Mouse (Mus musculus) midbrain, embryonic 10.5 days (tissue): ENCODE results near the gene Zbtb17. TPM values are rescaled to one million over a fixed set of nuclear protein-coding genes. Genes with fewer than 3 reads are reported as not detected.

Source experiments
- DNase-seq: peaks from one replicate; pipeline ENCODE4 v3.0.0-alpha.2; 2017; ENCODE audit warnings: low spot score
- H3K27ac ChIP-seq: fragments of 300-500 bp; sonication (generic); replicated peaks from 2 replicates; pipeline ENCODE4 v1.5.1; 2016; ENCODE audit warnings: mild to moderate bottlenecking
- H3K27me3 ChIP-seq: fragments of 300-500 bp; sonication (generic); 2 replicates; pipeline ENCODE4 v1.6.1; 2016; ENCODE audit warnings: low read depth, mild to moderate bottlenecking; ENCODE audit not compliant: poor library complexity, severe bottlenecking
- H3K36me3 ChIP-seq: fragments of 300-500 bp; sonication (generic); 2 replicates; pipeline ENCODE4 v1.6.1; 2016; ENCODE audit warnings: mild to moderate bottlenecking, moderate library complexity
- H3K4me1 ChIP-seq: fragments of 300-500 bp; sonication (generic); 2 replicates; pipeline ENCODE4 v1.6.1; 2016
- H3K4me3 ChIP-seq: fragments of 300-500 bp; sonication (generic); 2 replicates; pipeline ENCODE4 v1.5.1; 2016; ENCODE audit warnings: mild to moderate bottlenecking, moderate library complexity
- H3K9me3 ChIP-seq: fragments of 300-500 bp; sonication (generic); replicated peaks from 2 replicates; pipeline ENCODE4 v1.6.1; 2016; ENCODE audit warnings: mild to moderate bottlenecking
- WGBS: fragments of 180-500 bp; shearing (Covaris S2); methylation state at CpG from one replicate; pipeline ENCODE4 v1.1.7; 2016; 5-methylcytosine and 5-hydroxymethylcytosine counted together
- polyA plus RNA-seq: library from polyadenylated mRNA; unstranded; fragments of >200 nt; fragmentation: Nextera tagmentation; extraction: Ambion mirVana; gene quantifications from 2 replicates; pipeline ENCODE4 v1.2.1, GENCODE M21; 2016

The Zbtb17 gene
- polyA plus RNA-seq, 1 experiment from 2014 or later: 55.1 TPM

DNA sequence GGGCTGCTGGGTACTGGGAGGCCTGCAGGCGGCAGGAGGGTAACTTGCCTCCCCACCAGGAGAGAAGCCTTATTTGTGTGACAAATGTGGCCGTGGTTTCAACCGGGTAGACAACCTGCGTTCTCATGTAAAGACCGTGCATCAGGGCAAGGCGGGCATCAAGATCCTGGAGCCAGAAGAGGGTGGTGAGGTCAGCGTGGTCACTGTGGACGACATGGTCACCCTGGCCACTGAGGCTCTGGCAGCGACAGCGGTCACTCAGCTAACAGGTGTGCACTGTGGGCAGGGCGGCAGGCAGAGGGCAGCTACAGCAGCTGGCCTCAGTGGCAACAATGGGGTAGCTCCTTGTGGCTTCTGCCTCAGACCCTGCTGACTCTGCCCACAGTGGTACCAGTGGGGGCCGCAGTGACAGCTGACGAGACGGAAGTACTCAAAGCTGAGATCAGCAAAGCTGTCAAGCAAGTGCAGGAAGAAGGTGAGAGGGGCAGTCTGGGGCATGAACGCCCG, 21.9 kb downstream of the Zbtb17 start:
- no peak for DNase-seq
- WGBS: 93% methylated on average over 16 of the region's 16 CpGs
- peaks cover 98% of the 10 kb centered on the region for H3K36me3 ChIP-seq

DNA sequence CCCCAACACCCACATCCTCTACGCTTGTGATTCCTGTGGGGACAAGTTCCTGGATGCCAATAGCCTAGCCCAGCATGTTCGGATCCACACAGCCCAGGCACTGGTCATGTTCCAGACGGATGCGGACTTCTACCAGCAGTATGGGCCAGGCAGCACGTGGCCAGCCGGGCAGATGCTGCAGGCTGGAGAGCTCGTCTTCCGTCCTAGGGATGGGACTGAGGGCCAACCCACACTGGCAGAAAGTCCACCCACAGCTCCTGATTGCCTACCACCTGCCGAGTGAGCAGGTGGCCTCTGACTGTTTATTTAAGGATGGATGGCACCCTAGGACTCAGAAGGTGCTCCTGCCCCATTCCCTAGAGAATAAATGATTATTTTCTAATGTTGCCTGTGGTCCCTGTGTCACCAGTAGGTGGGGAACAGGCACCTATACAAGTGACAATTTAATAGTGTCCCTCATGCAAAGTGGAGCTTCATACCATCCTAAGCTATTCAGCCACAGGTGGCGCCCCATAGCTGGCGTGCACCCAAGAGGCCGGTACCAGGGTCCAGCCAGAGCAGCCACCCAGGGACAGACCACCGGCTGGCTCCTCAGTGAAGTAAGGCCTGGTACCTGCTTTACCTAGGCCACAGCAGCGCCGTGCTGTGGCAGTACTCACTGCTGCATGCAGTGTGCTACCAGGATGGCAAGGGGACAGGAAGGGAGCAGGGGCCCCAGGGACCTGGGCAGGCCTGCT, 22.6 kb downstream of the Zbtb17 start:
- Histone ChIP-seq H3K36me3 (peaks cover 98% of the 10 kb centered on the region), H3K9me3 (no peaks in the 10 kb centered on the region; the same call in 1 of the 2 replicates), H3K27me3 (no peaks in the 10 kb centered on the region), H3K4me3 (no peak overlapping the region), H3K27ac (no peak overlapping the region), H3K4me1 (peaks cover 9% of the 10 kb centered on the region; the same call in 1 of the 2 replicates)
- DNase-seq: no peak
- 92% methylated on average over 15 of the region's 15 CpGs for WGBS

More for the DNA sequence above, 21.9 kb downstream of the Zbtb17 start:
- Histone ChIP-seq H3K9me3 (no peaks in the 10 kb centered on the region), H3K27ac (no peak overlapping the region), H3K4me1 (peaks cover 15% of the 10 kb centered on the region), H3K27me3 (no peaks in the 10 kb centered on the region), H3K4me3 (no peak overlapping the region)

DNA sequence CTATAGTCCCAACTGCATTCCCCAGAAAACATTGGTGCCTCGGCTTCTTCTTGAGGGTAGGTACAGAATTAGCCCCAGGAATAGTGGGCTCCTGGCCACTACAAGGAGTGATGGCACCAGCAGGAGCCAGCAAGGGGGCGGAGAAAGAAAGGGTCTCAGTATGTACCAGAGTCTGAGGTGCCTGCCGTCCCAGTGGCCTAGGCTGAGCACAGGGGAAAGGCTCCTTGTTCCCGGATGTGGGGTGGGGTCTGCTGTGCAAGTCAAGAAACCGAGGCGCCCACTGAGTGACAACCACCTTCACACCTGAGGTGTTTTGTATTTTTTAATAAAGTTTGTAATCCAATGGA, 23.1 kb downstream of the Zbtb17 start:
- peaks cover 98% of the 10 kb centered on the region for H3K36me3 ChIP-seq
- no peak overlapping the region for H3K4me3 ChIP-seq
- no peak for DNase-seq
- peaks cover 9% of the 10 kb centered on the region; the same call in 1 of the 2 replicates for H3K4me1 ChIP-seq
- no peaks in the 10 kb centered on the region for H3K27me3 ChIP-seq
- WGBS: 82% methylated on average over 6 of the region's 6 CpGs
- no peaks in the 10 kb centered on the region; the same call in 1 of the 2 replicates for H3K9me3 ChIP-seq
- H3K27ac ChIP-seq: no peak overlapping the region

DNA sequence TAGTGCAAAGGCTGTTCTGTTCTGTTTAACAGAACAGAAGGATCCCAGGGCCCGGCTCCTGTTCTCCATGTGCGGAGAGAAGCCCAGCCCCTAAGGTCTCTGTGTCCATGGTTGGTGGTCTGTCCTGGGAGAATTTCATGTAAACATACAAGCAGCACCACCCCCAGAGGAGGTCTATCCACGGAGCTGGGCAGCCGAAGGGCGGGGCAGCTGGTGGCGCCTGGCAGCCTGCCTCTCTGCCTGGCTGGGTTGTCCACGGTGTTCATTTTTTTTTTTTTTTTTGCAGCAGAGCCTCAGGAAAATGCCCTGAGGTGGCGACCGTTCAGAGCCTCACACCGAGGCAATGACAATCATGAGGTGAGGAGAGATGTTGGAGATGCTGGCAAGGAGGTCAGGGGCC, 24.1 kb downstream of the Zbtb17 start:
- 83% methylated on average over 10 of the region's 10 CpGs for WGBS
- no peak for DNase-seq
- Histone ChIP-seq H3K27ac (no peak overlapping the region), H3K9me3 (no peaks in the 10 kb centered on the region; the same call in 1 of the 2 replicates), H3K36me3 (peaks cover 98% of the 10 kb centered on the region), H3K27me3 (no peaks in the 10 kb centered on the region), H3K4me3 (no peak overlapping the region), H3K4me1 (peaks cover 9% of the 10 kb centered on the region; the same call in 1 of the 2 replicates)

DNA sequence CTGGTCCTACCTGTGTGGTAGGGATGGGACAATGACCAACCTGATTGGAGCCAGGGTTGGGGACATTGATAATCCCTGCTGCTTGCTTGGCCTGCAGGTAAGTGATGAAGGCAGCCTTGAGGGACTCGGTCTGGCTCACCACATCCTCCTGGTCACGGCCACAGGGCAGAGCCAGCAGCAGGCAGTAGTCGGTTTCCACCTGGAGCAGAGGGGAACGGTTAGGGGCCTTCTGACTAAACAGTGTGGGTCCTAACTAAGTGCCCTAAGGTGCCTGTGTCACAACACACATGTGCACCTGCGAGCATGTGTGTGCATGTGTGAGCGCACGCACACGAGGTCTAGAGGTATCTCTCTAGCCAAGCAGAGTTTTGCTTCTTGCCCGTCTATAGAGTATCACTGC, 24.9 kb downstream of the Zbtb17 start:
- peaks cover 9% of the 10 kb centered on the region; the same call in 1 of the 2 replicates for H3K4me1 ChIP-seq
- no peak overlapping the region for H3K27ac ChIP-seq
- H3K36me3 ChIP-seq: peaks cover 98% of the 10 kb centered on the region
- no peak overlapping the region for H3K4me3 ChIP-seq
- no peaks in the 10 kb centered on the region for H3K27me3 ChIP-seq
- H3K9me3 ChIP-seq: no peaks in the 10 kb centered on the region; the same call in 1 of the 2 replicates
- 92% methylated on average over 9 of the region's 9 CpGs for WGBS
- DNase-seq: no peak

DNA sequence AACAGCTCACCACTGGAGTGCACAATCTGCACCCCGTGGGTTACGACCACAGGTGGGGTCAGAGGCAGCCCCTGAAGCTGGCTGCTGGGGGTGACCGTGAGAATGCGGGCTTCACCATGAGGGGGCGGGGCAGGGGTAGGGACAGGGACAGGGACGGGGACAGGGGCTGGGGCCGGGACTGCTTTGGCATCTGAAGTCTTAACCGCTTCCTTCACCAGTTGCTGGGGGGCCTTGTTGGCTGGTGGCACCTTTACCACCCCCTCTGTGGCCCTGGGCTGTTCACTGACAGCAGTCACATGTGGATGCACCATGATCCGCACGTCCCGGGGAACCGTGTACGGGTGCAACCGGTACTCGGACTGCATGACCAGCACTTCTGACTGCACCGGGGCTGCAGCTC, 27.0 kb downstream of the Zbtb17 start:
- H3K27ac ChIP-seq: no peak overlapping the region
- no peak overlapping the region for H3K4me3 ChIP-seq
- WGBS: 96% methylated on average over 16 of the region's 16 CpGs
- DNase-seq: no peak
- no peaks in the 10 kb centered on the region for H3K4me1 ChIP-seq
- no peaks in the 10 kb centered on the region; the same call in 1 of the 2 replicates for H3K9me3 ChIP-seq
- H3K27me3 ChIP-seq: no peaks in the 10 kb centered on the region
- H3K36me3 ChIP-seq: peaks cover 98% of the 10 kb centered on the region

DNA sequence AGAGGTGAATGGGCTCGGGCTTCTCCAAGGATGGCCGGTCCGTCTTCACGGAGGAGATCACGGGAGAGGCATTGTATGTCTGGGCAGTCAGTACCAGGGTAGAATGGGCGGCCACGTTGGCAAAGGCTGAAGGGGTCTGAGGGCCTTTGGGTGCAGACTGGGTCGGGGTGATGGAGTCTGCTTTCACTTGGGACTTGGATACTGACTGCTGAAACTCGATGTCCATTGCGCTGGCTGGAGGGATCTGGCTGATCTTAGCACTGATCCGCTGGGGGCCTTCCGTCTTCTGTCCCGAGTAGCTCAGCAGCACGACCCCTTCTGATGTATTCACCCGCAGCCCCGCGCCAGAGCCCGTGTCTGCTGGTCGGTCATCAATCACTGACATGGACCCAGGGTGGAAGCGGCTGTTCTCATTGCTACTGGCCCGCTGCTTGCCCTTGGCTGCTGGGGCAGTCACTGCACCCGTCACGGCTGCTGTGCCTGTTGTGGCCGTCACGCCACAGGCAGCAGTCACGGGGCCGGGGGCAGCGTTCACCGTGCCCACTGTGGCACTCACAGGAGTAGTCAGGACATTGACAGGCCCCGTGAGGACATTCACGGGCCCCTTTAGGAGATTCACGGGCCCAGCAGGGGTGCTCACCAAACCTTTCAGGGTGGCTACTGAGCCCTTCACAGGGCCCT, 28.3 kb downstream of the Zbtb17 start:
- Histone ChIP-seq H3K9me3 (no peaks in the 10 kb centered on the region; the same call in 1 of the 2 replicates), H3K4me3 (no peak overlapping the region), H3K27ac (no peak overlapping the region), H3K27me3 (no peaks in the 10 kb centered on the region), H3K36me3 (peaks cover 98% of the 10 kb centered on the region), H3K4me1 (no peaks in the 10 kb centered on the region)
- DNase-seq: no peak
- 95% methylated on average over 32 of the region's 32 CpGs for WGBS

DNA sequence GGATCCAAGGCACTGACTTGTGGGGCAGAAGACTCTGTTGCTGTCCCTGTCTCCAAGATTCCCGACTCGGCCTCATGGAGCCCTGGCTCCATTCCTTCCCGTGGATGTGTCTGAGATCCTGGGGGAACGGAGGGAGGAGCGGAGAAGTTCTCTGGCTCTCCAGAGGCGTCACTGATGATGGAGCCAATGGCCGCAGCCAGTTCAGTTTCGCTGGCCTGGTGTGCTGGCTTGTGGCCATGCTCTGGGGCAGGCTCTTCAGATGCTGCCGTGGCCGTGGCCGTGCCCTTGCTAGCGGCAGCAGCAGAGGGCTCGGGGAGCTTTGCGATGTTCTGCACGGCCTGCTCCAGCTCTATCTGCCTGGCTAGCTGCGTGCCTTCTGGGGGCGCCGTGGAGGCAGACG, 30.0 kb downstream of the Zbtb17 start:
- no peaks in the 10 kb centered on the region for H3K27me3 ChIP-seq
- no peak overlapping the region for H3K27ac ChIP-seq
- no peaks in the 10 kb centered on the region for H3K4me1 ChIP-seq
- 91% methylated on average over 19 of the region's 19 CpGs for WGBS
- H3K36me3 ChIP-seq: peaks cover 100% of the 10 kb centered on the region
- no peak for DNase-seq
- H3K9me3 ChIP-seq: no peaks in the 10 kb centered on the region; the same call in 1 of the 2 replicates
- H3K4me3 ChIP-seq: no peak overlapping the region

DNA sequence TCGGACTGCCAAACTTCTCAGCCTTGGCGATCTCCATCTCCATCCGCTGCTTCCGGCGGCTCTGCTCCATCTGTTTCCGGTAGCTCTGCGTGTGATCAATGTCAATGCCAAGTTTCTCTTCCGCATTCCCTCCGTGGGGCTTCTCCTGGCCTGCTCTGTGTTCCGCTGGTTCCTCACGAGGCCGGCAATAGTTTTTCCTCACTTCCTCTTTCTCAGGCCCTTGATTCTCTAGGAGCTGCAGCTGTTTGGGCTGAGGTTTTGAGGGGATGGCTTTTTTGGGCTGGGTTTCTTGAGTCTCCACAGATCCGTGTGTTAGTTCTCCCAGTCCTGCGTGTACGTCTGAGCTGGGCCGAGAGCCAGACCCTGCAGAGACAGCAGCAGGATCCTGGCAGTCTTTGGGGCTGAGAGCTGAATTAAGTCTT, 33.2 kb downstream of the Zbtb17 start:
- 95% methylated on average over 16 of the region's 16 CpGs for WGBS
- Histone ChIP-seq H3K4me3 (no peak overlapping the region), H3K9me3 (no peaks in the 10 kb centered on the region), H3K27ac (no peak overlapping the region), H3K27me3 (no peaks in the 10 kb centered on the region), H3K36me3 (peaks cover 100% of the 10 kb centered on the region), H3K4me1 (no peaks in the 10 kb centered on the region)
- DNase-seq: no peak

DNA sequence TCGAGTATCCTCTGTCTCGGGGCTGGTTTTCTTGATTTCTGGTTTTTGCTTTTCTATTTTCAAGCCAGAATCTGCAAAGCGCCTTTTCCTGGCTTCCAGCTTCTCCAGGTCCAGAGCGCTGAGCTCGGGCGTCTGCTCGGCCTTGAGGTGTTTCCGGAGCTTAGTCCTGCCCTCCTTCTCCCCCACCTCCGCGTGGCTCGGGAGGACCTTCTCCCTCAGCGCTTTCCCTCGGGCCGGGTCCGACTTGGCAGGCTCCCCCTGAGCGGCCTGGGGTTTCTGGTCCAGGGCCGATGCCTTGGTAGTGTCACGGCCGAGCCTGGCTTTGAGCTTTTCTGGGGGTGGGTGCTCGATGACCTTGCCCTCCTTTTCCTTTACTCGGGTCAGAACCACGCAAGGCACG, 33.8 kb downstream of the Zbtb17 start:
- WGBS: 91% methylated on average over 23 of the region's 23 CpGs
- Histone ChIP-seq H3K4me3 (no peak overlapping the region), H3K27ac (no peak overlapping the region), H3K27me3 (no peaks in the 10 kb centered on the region), H3K4me1 (no peaks in the 10 kb centered on the region), H3K9me3 (no peaks in the 10 kb centered on the region), H3K36me3 (peaks cover 100% of the 10 kb centered on the region)
- no peak for DNase-seq

DNA sequence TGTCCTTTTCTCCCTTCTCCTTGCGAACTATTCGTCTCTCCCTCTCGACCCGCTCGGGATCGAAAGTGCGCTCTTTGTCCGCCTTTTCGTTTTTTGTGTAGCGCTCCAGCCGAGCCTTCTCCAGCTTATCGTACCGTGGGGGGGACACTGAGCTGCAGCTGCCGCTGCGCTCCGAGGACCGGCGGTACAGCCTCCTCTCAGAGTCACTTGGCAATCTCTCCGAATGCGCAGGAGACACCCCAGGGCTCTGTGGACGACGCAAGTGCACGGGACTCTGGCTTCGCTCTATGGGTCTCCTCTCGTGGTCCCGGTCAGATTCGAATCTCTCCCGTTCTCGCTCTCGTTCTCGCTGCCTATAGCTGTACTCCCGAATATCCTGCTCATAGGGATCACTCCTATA, 34.3 kb downstream of the Zbtb17 start:
- Histone ChIP-seq H3K4me1 (no peaks in the 10 kb centered on the region), H3K27me3 (no peaks in the 10 kb centered on the region), H3K27ac (no peak overlapping the region), H3K9me3 (no peaks in the 10 kb centered on the region), H3K4me3 (no peak overlapping the region), H3K36me3 (peaks cover 100% of the 10 kb centered on the region)
- WGBS: 95% methylated on average over 32 of the region's 32 CpGs
- DNase-seq: no peak

DNA sequence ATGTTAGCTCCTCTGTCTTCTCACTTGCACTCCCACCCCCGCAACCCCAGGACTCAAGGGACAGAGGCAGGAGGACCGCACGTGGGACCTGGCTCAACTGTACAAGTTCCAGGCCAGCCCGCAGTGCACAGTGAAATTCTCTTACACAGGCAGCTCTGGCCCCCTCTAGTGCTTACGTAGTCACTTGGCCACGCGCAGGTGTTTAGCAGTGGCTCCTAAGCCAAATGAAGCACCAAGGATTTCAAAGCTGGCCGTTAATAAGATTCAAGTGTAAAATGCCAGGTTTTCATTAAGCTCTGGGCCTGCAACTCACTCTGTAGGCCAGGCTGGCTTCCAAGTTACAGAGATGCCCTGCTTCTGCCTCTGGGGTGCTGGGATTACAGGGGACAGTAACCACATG, 35.0 kb downstream of the Zbtb17 start:
- H3K4me1 ChIP-seq: no peaks in the 10 kb centered on the region
- H3K27me3 ChIP-seq: no peaks in the 10 kb centered on the region
- H3K4me3 ChIP-seq: no peak overlapping the region
- 96% methylated on average over 8 of the region's 8 CpGs for WGBS
- H3K9me3 ChIP-seq: no peaks in the 10 kb centered on the region
- no peak for DNase-seq
- H3K36me3 ChIP-seq: peaks cover 100% of the 10 kb centered on the region
- no peak overlapping the region for H3K27ac ChIP-seq

DNA sequence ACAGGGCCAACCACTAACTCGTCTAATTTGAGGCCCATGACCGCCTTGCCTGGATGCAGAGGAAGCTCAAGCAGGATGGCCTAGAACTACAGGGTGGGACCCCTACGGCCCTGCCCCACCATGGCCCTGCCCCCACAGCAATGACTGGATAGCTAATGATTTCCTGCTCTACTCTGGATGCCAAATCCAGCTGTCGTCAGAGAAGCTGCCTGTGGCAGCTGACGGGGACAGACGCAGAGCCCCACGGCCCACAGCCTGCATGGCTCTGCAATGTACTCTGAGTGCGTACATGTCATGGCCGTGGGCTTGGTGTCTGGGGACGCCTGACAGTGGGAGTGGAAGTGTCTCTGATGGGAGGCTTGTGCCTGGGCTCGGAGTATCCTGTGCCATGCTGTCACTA, 39.6 kb downstream of the Zbtb17 start:
- Histone ChIP-seq H3K27me3 (no peaks in the 10 kb centered on the region), H3K4me1 (no peaks in the 10 kb centered on the region), H3K27ac (no peak overlapping the region), H3K36me3 (peaks cover 100% of the 10 kb centered on the region), H3K9me3 (no peaks in the 10 kb centered on the region; the same call in 1 of the 2 replicates), H3K4me3 (no peak overlapping the region)
- WGBS: 91% methylated on average over 11 of the region's 11 CpGs
- DNase-seq: no peak
